Mouse (Mus musculus) adrenal gland, postnatal 14 days (tissue): ENCODE measurements around the gene Misp. TPM values are rescaled to one million over a fixed set of nuclear protein-coding genes. Genes with fewer than 3 reads are reported as not detected.

ENCODE experiments used
- DNase-seq: peaks from one replicate; pipeline ENCODE4 v3.0.0; 2021; ENCODE audit warnings: mixed read lengths
- total RNA-seq: library from RNA; stranded (reverse); gene quantifications from 2 replicates; pipeline ENCODE4 v1.2.3, GENCODE M21; 2021

The Misp gene
- total RNA-seq, 1 experiment from 2014 or later = 0.26 TPM

GRCm38 (mm10) chr10:79794491-79794931 is 26.3 kb upstream of the Misp start:
- peak; percentile 77 for DNase-seq

- no peak for DNase-seq
Observed at GRCm38 (mm10) chr10:79795905-79796304, 24.9 kb upstream of the Misp start.

- no peak for DNase-seq
Observed at GRCm38 (mm10) chr10:79797326-79797725, 23.5 kb upstream of the Misp start.

GRCm38 (mm10) chr10:79798289-79798928 is 22.4 kb upstream of the Misp start:
- DNase-seq = no peak

GRCm38 (mm10) chr10:79800508-79800907 is 20.3 kb upstream of the Misp start:
- DNase-seq = no peak

GRCm38 (mm10) chr10:79801837-79802236 is 19.0 kb upstream of the Misp start:
- DNase-seq = peak; percentile 56

GRCm38 (mm10) chr10:79802331-79802971 is 18.3 kb upstream of the Misp start:
- DNase-seq = peak; percentile 92

- DNase-seq = peak; percentile 63
Observed at GRCm38 (mm10) chr10:79803716-79804323, 17.0 kb upstream of the Misp start.

GRCm38 (mm10) chr10:79805636-79806035 is 15.2 kb upstream of the Misp start:
- DNase-seq = peak; percentile 69

GRCm38 (mm10) chr10:79806331-79806730 is 14.5 kb upstream of the Misp start:
- no peak for DNase-seq

GRCm38 (mm10) chr10:79806972-79807371 is 13.8 kb upstream of the Misp start:
- DNase-seq = no peak

GRCm38 (mm10) chr10:79807826-79808225 is 13.0 kb upstream of the Misp start:
- peak; percentile 61 for DNase-seq

- DNase-seq = no peak
Observed at GRCm38 (mm10) chr10:79808728-79809127, 12.1 kb upstream of the Misp start.

GRCm38 (mm10) chr10:79811736-79812637 is 8.8 kb upstream of the Misp start:
- DNase-seq = peak; percentile 92

GRCm38 (mm10) chr10:79814271-79814842 is 6.4 kb upstream of the Misp start:
- no peak for DNase-seq

- no peak for DNase-seq
Observed at GRCm38 (mm10) chr10:79815671-79816494, 4.9 kb upstream of the Misp start.

- DNase-seq = no peak
Observed at GRCm38 (mm10) chr10:79817111-79817510, 3.7 kb upstream of the Misp start.

GRCm38 (mm10) chr10:79818225-79818624 is 2.6 kb upstream of the Misp start:
- no peak for DNase-seq

GRCm38 (mm10) chr10:79819606-79820005 is 1.2 kb upstream of the Misp start:
- no peak for DNase-seq

- DNase-seq = no peak
Observed at GRCm38 (mm10) chr10:79820277-79820676, 512 bp upstream of the Misp start.

- no peak for DNase-seq
Observed at GRCm38 (mm10) chr10:79821731-79822130, 942 bp downstream of the Misp start.
